Mouse (Mus musculus): Measurements from ENCODE around the gene Zfp664. TPM values are rescaled to one million over a fixed set of nuclear protein-coding genes. Genes with fewer than 3 reads are reported as not detected.

The Zfp664 gene
- polyA plus RNA-seq, 1 experiment from 2014 or later = 79.5 TPM

GRCm38 (mm10) chr5:124899945-124900631 is 37.6 kb downstream of the Zfp664 start:
- Histone ChIP-seq H3K4me1 (ENCODE audit: insufficient read depth, low read depth, low read length) (no peaks in the 10 kb centered on the region), H3K27ac (ENCODE audit: low read length) (peak overlapping the region; percentile 72), H3K27me3 (replicated peaks; ENCODE audit: insufficient read depth, low read length) (no peaks in the 10 kb centered on the region), H3K36me3 (ENCODE audit: insufficient read depth, low read length) (no peaks in the 10 kb centered on the region), H3K9ac (replicated peaks; ENCODE audit: low read depth) (no peak overlapping the region), H3K9me3 (ENCODE audit: low read length) (no peaks in the 10 kb centered on the region), H3K4me2 (replicated peaks; ENCODE audit: low read depth, low read length) (peak overlapping the region; percentile 45), H3K4me3 (ENCODE audit: low read depth, low read length) (peak overlapping the region; percentile 18; the same call in 1 of the 2 replicates)
- ATAC-seq (peak; percentile 87), DNase-seq (ENCODE audit: low spot score) (peak; percentile 88)
- TF ChIP-seq EP300 (IDR thresholded peaks at IDR 0.05) = peak; percentile 93
- peak; percentile 100 for TF ChIP-seq CTCF (IDR thresholded peaks at IDR 0.05)
- WGBS = 10% methylated on average over 20 of the region's 20 CpGs

- Histone ChIP-seq H3K9me3 (ENCODE audit: low read length) (no peaks in the 10 kb centered on the region), H3K36me3 (ENCODE audit: insufficient read depth, low read length) (no peaks in the 10 kb centered on the region), H3K4me3 (ENCODE audit: low read depth, low read length) (no peak overlapping the region), H3K27ac (ENCODE audit: low read length) (peak overlapping the region; percentile 72), H3K4me2 (replicated peaks; ENCODE audit: low read depth, low read length) (peak overlapping the region; percentile 45; the same call in 1 of the 2 replicates), H3K9ac (replicated peaks; ENCODE audit: low read depth) (no peak overlapping the region), H3K27me3 (replicated peaks; ENCODE audit: insufficient read depth, low read length) (no peaks in the 10 kb centered on the region), H3K4me1 (ENCODE audit: insufficient read depth, low read depth, low read length) (no peaks in the 10 kb centered on the region)
- peak; percentile 15 for DNase-seq (ENCODE audit: low spot score)
- TF ChIP-seq EP300 (IDR thresholded peaks at IDR 0.05) = no peak
- peak; percentile 45 for TF ChIP-seq CTCF (IDR thresholded peaks at IDR 0.05)
- 55% methylated on average over 19 of the region's 19 CpGs for WGBS
- ATAC-seq = no peak
Measured at GRCm38 (mm10) chr5:124900738-124901490, 38.4 kb downstream of the Zfp664 start.

DNA sequence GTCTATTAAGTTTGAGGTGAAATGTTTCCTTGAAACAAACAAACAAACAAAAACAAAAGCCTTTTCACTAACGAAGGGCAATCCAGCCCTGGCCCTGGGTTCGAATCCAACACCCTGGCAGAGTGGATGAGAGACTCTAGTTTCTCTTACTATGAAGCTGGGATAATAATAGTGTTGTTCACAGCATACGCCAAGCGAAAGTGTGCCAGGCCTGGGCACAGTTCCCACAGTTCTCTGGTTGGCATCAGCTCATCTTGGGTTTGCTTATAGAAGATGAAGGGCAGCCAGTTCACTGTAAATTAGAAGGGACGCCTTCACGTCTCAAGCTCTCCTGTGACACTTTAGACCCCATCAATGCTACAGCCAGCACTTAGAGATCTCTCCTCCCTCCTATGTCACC is 39.2 kb downstream of the Zfp664 start:
- Histone ChIP-seq H3K9ac (replicated peaks; ENCODE audit: low read depth) (no peak overlapping the region), H3K4me2 (replicated peaks; ENCODE audit: low read depth, low read length) (no peak overlapping the region), H3K27ac (ENCODE audit: low read length) (no peak overlapping the region), H3K4me3 (ENCODE audit: low read depth, low read length) (no peak overlapping the region), H3K9me3 (ENCODE audit: low read length) (no peaks in the 10 kb centered on the region), H3K27me3 (replicated peaks; ENCODE audit: insufficient read depth, low read length) (no peaks in the 10 kb centered on the region), H3K36me3 (ENCODE audit: insufficient read depth, low read length) (no peaks in the 10 kb centered on the region), H3K4me1 (ENCODE audit: insufficient read depth, low read depth, low read length) (no peaks in the 10 kb centered on the region)
- ATAC-seq = no peak
- WGBS = 78% methylated on average over 6 of the region's 6 CpGs
- no peak for TF ChIP-seq CTCF (IDR thresholded peaks at IDR 0.05)
- no peak for TF ChIP-seq EP300 (IDR thresholded peaks at IDR 0.05)
- no peak for DNase-seq (ENCODE audit: low spot score)

- Histone ChIP-seq H3K4me2 (replicated peaks; ENCODE audit: low read depth, low read length) (no peak overlapping the region), H3K27ac (ENCODE audit: low read length) (no peak overlapping the region), H3K36me3 (ENCODE audit: insufficient read depth, low read length) (no peaks in the 10 kb centered on the region), H3K4me1 (ENCODE audit: insufficient read depth, low read depth, low read length) (no peaks in the 10 kb centered on the region), H3K9ac (replicated peaks; ENCODE audit: low read depth) (no peak overlapping the region), H3K27me3 (replicated peaks; ENCODE audit: insufficient read depth, low read length) (no peaks in the 10 kb centered on the region), H3K9me3 (ENCODE audit: low read length) (no peaks in the 10 kb centered on the region), H3K4me3 (ENCODE audit: low read depth, low read length) (no peak overlapping the region)
- DNase-seq (ENCODE audit: low spot score) = no peak
- TF ChIP-seq CTCF (IDR thresholded peaks at IDR 0.05) = no peak
- no peak for ATAC-seq
- WGBS = 78% methylated on average over 10 of the region's 10 CpGs
Measured at GRCm38 (mm10) chr5:124902195-124902594, 39.7 kb downstream of the Zfp664 start.

DNA sequence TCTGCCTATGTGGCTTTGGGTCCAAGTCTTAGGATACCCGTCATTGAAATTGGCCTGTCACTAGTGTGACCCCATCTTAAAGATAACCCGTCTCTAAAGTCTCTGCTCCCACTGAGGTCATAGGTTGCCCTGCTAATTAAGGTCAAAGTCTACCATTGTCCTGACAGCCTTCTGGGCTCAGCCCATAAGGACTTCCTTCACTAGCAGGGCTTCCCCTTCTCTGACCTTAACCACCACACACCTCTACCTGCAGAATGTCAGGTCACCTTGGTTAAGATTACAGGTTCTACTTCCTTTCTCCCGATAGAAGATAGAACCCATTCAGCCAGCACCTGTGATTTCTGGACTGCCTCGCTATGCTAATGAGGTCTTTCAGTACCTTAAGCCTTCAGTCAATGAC is 41.4 kb downstream of the Zfp664 start:
- WGBS = 84% methylated on average over 4 of the region's 4 CpGs
- Histone ChIP-seq H3K36me3 (ENCODE audit: insufficient read depth, low read length) (no peaks in the 10 kb centered on the region), H3K4me3 (ENCODE audit: low read depth, low read length) (no peak overlapping the region), H3K27ac (ENCODE audit: low read length) (no peak overlapping the region), H3K4me1 (ENCODE audit: insufficient read depth, low read depth, low read length) (no peaks in the 10 kb centered on the region), H3K9ac (replicated peaks; ENCODE audit: low read depth) (no peak overlapping the region), H3K27me3 (replicated peaks; ENCODE audit: insufficient read depth, low read length) (no peaks in the 10 kb centered on the region), H3K9me3 (ENCODE audit: low read length) (no peaks in the 10 kb centered on the region), H3K4me2 (replicated peaks; ENCODE audit: low read depth, low read length) (no peak overlapping the region)
- ATAC-seq (no peak), DNase-seq (ENCODE audit: low spot score) (no peak)
- TF ChIP-seq CTCF (IDR thresholded peaks at IDR 0.05) = no peak
- TF ChIP-seq EP300 (IDR thresholded peaks at IDR 0.05) = no peak

DNA sequence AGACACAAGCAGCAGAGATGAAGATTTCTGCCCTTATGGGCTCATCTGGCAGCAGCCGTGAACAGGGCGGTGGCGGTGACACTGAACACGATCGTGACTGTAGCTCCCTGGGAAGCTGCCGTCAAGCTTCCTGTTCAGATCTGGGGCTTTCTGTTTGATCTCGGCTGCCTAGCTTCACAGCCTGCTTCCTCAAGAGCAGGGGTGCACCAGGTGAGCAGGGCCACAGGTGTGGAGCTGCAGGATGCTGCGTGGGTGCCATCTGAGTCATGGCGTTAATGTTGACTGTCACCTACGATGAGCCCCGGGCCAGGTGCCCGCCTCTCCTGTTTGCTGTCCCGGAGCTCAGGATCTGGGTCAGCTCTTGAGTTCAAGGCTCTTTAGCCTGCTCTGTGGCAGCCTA is 44.4 kb downstream of the Zfp664 start:
- Histone ChIP-seq H3K27me3 (replicated peaks; ENCODE audit: insufficient read depth, low read length) (no peaks in the 10 kb centered on the region), H3K9me3 (ENCODE audit: low read length) (no peaks in the 10 kb centered on the region), H3K27ac (ENCODE audit: low read length) (no peak overlapping the region), H3K4me1 (ENCODE audit: insufficient read depth, low read depth, low read length) (no peaks in the 10 kb centered on the region), H3K4me2 (replicated peaks; ENCODE audit: low read depth, low read length) (no peak overlapping the region), H3K4me3 (ENCODE audit: low read depth, low read length) (no peak overlapping the region), H3K9ac (replicated peaks; ENCODE audit: low read depth) (no peak overlapping the region), H3K36me3 (ENCODE audit: insufficient read depth, low read length) (no peaks in the 10 kb centered on the region)
- WGBS = 35% methylated on average over 13 of the region's 13 CpGs
- no peak for ATAC-seq
- no peak for TF ChIP-seq CTCF (IDR thresholded peaks at IDR 0.05)
- no peak for TF ChIP-seq EP300 (IDR thresholded peaks at IDR 0.05)
- DNase-seq (ENCODE audit: low spot score) = no peak
